Mouse (Mus musculus) common myeloid progenitor, adult 5-6 weeks (primary cell): Measurements from ENCODE around the gene Ldha. TPM values are rescaled to one million over a fixed set of nuclear protein-coding genes. Genes with fewer than 3 reads are reported as not detected.

ENCODE experiments used
- ATAC-seq: replicated peaks from 2 replicates; pipeline ENCODE4 v1.8.0; 2016; ENCODE audit warnings: low read depth, mild to moderate bottlenecking, moderate TSS enrichment, inconsistent platforms; ENCODE audit not compliant: poor library complexity, severe bottlenecking
- total RNA-seq: library from RNA; stranded (forward); fragments of 200-1000, 187-1606 nt; gene quantifications from 2 replicates; pipeline ENCODE4 v1.2.3, GENCODE M21; 2017

Ldha gene
- total RNA-seq, 1 experiment from 2014 or later, result 497 TPM

DNA sequence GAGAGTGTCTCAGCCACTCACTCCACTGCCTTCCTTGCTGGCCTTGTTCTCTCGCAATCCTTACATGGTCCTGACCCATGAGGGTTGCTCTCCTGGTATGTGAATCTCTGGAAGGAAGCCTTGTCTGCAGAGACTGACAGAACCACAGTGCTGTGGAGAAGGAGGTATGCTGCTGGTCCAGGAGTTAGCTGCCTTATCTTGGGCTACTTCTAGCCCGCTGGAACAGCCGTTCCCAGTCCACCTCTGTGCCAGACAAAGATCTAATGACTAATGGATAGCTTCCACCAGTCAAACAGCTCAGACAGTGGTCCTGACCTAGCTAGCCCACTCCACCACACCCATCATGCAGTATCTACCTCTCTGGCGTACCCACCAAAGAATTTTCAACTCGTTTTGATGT, 4.9 kb upstream of the Ldha start:
- no peak for ATAC-seq

DNA sequence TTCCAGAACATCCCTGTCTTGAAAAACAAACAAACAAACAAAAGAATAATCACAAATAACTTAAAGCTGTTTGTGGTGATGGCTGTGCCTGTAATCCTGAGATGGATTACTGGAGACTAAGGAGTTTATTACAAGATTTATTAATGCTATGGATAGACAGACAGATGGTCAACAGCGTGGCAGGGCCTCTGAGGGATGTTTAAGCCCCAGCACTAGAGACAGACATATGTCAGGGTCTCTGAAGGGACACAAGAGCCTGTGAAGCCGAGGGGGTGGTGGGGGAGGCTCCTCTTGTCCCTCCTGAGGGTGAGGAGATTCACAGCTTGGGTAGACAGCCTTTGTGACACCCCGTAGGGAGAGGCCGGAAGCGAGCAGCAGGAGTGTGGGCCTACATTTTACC, 4.2 kb upstream of the Ldha start:
- ATAC-seq, result no peak

GRCm38 (mm10) chr7:46838104-46838671, 3.1 kb upstream of the Ldha start:
- ATAC-seq, result peak; percentile 57

DNA sequence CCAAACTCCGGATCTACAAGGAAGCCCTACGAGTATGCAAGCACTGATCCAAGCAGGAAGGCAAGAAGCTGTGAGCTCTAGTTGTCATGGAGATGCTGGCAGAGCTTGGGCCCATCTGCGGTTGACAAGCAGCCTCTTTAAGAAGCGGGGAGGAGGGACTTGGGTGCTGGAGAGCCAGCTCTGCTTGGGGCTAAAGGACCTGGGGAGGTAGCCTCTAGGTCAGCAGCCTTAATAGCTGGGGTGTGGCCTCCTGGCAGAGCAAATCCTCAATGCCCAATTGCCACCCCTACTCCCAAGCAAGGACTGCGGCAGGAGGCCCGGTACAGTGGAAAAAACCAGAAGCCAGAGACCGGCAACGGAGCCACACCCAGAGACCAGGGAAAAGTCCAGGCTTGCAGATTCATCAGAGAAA, 2.4 kb upstream of the Ldha start:
- ATAC-seq, result peak; percentile 87

- no peak for ATAC-seq
Observed at GRCm38 (mm10) chr7:46839446-46839845, 1.8 kb upstream of the Ldha start.

- ATAC-seq, result no peak
Observed at GRCm38 (mm10) chr7:46839861-46840260, 1.4 kb upstream of the Ldha start.

DNA sequence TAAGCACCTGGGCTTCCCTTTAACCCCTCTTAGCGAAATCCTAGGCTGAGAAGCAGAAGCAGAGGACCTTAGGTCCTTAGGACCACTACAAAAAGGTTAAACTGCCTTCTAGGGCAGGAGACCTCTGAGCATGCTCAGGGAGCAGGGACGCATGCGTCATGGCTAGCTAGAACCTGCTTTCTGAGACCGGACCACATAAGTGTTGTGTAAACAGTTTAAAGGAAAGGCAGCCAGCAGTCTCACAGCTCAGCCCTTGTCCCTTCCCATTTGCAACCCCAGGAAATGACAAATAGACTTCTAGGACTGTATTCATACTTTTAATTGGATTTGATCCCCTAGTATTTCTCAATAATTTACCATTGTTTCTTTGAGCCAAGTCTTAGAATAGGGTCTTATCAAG, 949 bp upstream of the Ldha start:
- no peak for ATAC-seq

DNA sequence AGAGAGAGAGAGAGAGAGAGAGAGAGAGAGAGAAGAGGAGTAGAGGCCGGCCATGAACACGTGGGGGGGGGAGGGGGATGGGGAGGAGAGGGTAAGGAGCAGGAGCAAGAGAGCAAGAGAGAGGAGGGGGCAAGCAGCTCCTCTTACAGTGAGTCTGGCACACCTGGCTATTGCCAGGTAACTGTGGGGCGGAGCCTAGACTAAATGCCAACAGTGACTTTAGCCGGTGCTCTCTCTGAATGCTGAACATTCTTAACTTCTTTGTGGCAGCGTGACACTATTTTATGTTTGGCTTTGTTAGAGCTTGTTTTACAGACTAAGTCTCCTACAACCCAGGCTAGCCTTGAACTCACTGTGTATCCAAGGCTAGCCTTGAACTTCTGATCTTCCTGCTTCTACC, 1.0 kb downstream of the Ldha start:
- ATAC-seq, result no peak

GRCm38 (mm10) chr7:46843576-46843975, 2.3 kb downstream of the Ldha start:
- no peak for ATAC-seq

- peak; percentile 76 for ATAC-seq
Observed at GRCm38 (mm10) chr7:46845211-46845977, 4.1 kb downstream of the Ldha start.

- peak; percentile 54; the same call in 1 of the 2 replicates for ATAC-seq
Observed at GRCm38 (mm10) chr7:46845978-46846485, 4.8 kb downstream of the Ldha start.

DNA sequence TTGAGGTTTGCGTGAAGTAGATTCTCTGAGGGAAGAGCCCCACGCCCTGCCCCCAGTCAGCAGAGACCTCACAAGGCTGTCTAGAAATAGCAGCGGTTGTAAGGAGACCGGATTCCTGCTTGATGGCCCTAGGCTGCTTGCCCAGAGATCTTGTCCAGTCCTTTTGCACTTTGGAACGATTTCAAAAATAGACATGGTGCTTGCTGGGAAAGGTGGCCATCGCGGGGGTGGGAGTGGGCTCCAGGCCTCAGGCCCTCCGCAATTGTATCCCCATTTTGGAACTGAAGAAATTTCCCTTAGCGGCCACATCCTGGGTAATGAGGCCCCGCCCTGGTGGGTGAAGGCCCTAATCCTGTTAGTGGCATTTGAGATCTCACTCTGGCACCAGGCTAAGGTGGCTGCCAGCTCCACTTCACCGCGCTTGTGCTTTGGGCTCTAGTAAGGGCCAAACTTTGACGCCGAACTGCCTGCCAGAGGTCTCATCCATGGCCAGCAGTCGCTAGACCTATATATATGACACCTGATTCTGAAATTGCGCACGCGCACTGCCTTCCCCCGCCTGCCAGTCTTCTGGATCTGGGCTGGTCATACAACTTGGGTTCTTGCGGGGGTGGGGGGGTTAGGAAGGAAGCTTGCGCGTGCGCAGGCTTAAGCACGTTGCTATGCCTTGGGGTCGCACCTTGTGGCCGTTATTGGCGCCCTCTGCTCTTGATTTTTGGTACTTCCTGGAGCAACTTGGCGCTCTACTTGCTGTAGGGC, 5.4 kb downstream of the Ldha start:
- peak; percentile 33 for ATAC-seq

DNA sequence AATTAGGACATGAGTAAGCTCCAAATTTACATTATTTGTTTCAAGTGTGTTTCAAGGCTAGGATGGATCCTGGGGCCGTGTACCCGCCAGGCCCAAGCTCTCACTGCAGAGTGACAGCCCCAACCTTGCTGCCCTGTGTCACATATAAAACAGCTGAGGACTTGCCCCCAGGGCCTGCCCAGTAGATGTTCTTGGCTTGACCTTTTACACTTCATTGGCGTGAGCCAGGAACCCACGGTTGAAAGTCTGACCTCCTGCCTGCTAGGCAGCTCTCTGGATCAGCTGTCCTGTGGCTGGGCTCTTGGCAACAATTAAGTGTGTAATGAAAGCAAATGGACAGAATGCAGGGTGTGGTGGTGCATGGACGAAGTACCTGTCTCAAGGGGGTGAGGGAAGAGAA, 8.0 kb downstream of the Ldha start:
- no peak for ATAC-seq

GRCm38 (mm10) chr7:46851026-46851425, 9.8 kb downstream of the Ldha start:
- ATAC-seq, result no peak

DNA sequence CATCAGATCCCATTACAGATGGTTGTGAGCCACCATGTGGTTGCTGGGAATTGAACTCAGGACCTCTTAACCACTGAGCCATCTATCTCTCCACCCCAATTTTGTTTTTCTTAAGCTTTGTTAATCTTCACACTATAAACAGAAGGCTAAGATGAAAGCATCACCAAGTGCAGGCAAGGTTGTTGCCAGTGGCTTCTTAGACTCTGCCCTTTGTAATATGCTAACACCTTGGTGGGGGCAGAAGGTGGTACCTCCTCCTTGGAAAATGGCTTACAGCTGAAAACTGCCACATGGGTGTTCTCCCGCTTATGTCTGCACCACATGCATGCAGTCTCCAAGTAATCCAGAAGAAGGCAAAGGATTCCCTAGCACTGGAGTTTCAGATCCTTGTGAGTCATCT, 11.4 kb downstream of the Ldha start:
- ATAC-seq, result no peak

DNA sequence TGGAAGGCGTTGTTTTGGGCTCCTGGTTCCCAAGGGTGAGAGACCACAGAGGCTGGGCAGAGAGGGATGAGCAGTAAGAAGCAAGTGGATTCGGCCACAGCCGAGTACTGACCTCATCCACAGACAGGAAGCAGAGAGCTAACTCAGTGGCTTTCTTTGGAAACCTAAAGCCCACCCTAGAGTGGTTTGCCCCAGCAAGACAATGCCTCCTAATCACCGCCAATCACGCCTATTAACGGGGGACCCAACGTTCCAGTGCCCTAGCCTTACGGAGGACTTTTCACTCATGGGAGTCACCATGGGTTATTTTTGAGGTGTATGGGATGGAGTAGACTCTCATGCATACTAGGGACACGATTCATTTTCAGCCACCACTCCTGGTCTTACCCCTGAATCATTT, 12.1 kb downstream of the Ldha start:
- no peak for ATAC-seq

GRCm38 (mm10) chr7:46855866-46856560, 14.7 kb downstream of the Ldha start:
- no peak for ATAC-seq

DNA sequence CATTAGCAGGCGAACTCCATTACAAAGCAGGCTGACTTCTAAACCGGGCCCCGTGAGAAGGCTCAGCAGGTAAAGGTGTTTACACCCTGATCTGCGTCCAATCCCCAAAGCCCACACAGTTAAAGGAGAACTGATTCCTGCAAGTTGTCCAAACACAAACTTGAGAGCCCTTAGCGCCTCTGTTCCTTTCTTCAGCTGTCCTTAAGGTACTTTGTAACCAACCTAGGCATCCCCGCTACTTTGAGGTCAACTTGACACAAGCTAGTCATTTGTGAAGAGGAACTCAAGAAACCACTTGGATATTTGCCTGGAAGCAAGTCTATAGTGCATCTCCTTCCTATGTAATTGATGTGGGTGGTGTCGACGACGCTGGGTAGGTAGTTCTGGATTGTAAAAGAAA, 16.2 kb downstream of the Ldha start:
- peak; percentile 47 for ATAC-seq

GRCm38 (mm10) chr7:46859031-46859430, 17.8 kb downstream of the Ldha start:
- ATAC-seq, result no peak

DNA sequence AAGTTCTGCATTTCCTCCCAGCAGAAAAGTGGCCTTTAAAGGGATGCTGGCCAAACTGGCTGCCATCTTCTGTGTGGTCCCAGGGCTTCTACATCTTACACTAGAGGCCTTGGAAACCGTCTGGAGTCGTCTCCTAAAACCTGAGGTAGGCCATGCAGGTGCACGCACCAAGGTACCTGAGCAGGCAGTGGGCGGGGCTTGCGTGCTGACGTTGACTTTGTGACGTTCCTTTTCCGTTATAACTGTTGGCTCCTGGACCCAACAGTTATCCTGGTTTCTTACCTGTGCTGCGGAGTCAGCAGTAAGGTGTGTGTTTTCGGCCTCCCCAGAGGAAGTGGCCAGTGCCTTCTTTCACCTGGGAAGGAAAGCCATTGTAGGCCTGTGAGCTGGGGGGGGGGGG, 19.7 kb downstream of the Ldha start, which contains the start of gene Ldhc:
Gene Ldhc (plus strand): TSS at position 208 of the 400 bp plus-strand sequence.
- ATAC-seq, result no peak
